Mouse (Mus musculus) heart, adult 9 months (tissue): Measurements from ENCODE around the gene Dlk2.

Experiments used
- DNase-seq, 2 experiments: peaks; one replicate each; pipeline ENCODE4 v3.0.0; 2022; ENCODE audit warnings: low spot score in 2 of 2

The Dlk2 gene

DNA sequence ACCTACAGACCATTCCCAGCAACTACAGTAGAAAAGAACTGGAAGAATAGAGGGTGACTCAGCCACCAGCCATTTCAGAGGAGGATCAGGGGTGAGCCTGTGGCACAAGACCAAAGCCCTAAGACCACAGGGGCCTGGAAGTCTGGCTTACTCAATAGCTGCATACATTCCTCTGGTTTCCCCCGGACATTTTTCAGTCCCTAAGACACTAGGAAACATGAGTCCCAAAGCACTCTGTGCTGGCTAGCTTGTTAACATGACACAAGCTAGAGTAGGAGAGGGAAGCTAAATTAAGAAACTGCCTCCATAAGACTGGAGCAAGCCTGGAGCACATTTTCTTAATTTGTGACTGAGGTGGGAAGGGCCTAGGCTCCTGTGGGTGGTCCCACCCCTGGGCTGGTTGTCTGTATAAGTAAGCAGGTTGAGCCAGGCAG, 23.4 kb upstream of the Dlk2 start:
- no peak for DNase-seq

DNA sequence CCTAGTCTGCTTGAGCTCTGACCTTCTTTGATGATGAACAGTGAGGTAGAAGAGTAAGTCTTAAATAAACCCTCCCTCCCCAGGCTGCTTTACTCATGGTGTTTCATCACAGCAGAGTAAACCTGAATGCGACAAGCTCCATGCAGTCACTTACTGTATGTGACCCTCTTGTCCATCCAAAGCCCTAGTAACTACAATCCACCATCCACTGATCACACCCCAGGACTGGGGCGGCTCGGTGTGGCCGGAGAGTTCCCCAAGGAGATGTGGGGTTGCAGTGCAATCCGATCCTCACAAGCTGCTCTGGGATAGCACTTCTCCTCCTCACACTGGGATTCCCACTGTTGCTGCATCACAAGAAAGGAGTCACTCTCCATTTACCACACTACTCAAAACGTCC, 22.8 kb upstream of the Dlk2 start:
- DNase-seq = no peak

DNA sequence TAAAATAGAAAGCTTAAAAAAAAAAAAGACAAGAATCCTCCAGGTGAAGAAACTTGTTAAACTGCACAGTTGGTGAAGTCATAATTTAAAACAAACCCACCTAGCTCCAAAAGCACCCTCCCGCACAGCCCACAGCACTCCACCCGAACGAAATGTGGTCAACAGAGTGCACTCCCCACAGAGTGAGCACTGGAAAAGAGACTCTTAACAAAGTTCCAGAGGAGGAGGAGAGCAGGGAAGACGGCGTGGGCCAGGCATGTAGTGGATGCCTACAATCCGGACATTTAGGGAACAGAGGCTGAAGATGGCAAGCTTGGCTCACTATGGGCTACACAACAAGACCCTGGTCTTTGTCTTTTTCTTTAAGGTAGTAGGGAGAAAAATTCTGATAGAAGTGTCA, 22.2 kb upstream of the Dlk2 start:
- no peak for DNase-seq

DNA sequence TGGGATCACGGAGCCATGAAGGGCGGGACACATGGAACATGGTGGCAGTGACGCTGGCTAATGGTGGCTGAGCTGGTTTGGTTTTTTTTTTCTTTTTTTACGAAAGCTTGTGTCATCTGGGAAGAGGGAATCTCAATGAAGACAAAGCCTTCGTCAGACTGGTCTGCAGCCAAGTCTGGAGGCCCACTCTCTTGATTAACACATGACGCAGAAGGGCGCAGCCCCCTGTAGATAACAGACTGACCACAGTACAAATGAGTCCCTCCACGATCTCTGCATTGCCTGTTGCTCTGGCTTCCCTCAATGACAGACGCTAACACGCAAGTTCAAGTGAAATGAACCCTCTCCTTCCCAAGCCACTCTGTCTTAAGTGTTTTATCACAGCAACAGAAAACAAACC, 21.7 kb upstream of the Dlk2 start:
- DNase-seq = no peak

DNA sequence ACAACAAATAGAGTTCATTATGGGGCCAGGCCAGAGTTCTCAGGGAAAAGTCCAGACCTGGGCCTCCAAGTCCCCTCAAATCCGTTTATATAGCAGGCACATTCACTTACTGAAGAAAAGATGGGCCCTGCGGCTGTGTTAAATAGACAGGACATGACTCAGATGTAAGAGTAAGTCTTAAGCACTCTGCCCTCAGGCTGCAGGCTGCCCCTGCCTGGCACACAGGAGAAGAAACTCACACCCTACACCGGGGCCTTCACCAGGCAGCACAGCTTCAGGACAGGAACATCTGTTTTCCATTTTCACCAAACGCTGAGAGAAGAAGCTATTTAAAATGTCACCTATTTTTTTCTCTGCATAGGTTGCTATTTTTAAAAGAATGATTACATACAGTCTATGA, 19.6 kb upstream of the Dlk2 start:
- no peak for DNase-seq

DNA sequence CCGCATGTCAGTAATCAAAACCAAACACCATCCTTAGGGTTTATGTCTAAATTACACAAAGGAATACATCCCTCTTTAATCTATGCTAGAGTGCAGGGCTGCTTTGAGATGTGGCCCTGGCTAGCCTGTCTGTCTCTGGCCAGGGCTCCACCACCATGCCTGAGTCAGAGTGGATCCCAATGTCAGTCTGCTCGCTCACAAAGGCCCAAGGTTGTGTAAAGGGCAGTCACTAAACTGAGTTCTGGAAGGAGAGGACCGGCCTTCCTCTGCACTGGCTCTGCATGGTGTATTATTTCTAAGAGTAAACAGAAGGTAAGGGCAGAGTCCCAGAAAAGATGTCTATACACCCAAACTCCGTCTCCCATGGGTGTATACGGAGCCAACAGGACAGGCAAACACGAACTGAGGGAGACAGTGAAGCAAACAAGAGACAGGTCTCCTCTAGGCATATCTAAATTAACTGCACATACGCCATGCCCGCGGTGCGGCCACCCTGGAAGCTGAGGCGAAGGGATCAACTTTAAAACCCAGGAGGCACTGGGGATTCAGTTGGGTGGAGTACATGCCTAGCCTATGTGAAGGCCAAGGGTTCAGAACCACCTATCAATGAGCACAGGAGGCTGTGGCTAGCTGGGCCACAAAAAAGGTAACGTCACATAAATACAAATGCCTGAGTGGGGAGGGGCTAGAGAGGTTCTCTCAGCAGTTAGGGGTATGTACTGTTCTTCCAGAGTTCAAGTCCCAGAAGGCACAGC, 19.0 kb upstream of the Dlk2 start:
- no peak for DNase-seq

DNA sequence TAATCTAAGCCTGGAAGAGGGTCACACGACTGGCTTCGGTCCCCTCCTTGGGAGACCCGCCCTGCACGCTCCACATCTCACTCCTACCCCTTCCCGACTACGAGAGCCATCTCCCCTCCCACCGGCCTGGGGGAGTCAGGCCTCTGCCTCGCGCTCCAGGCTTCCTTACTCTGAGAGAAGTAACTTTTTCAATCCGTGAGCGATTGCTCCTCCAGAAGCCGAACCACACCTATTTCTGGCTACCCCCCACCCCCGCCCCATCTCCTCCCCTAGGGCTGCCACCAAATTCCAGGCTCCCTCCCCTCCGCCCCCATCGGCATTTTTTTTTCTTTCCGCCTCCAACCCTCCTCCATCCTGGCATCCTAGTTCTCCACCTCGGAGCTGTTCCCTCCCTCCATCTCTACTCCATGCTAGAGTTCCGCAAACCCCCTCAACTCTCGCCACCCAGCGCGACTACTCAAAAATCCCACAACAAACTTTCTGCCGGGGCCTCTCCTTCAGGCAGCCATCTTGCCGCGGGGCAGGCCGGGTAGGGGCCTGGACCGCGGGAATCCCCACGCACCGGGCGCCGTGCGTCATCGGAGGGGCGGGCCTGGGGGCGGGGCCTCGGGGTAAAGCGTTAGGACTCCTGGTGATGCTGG, 14.6 kb upstream of the Dlk2 start, which contains the start of gene Tjap1:
Gene Tjap1, minus strand, starts transcription at position 544 of the 641 bp plus-strand sequence.
- DNase-seq = peak; percentile 82 to 84

DNA sequence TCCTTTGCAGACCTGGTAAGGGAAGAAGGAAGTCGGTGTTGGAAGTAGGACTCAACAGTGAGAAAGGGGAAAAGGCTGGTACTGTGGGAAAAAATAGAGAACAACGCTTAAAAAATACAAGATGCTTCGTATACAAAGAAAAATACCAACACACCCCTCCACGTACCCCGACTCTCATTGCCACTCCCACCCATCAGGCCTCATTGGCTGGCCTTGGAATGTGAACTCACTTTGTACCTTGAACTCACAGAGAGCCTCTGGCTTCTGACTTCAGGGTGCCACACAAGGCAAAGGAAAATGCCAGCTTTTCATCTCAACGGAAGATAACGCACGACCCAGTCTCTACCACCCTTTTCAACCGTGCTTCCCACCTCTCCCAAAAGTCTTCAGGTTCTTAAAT, 14.1 kb upstream of the Dlk2 start:
- no peak for DNase-seq

DNA sequence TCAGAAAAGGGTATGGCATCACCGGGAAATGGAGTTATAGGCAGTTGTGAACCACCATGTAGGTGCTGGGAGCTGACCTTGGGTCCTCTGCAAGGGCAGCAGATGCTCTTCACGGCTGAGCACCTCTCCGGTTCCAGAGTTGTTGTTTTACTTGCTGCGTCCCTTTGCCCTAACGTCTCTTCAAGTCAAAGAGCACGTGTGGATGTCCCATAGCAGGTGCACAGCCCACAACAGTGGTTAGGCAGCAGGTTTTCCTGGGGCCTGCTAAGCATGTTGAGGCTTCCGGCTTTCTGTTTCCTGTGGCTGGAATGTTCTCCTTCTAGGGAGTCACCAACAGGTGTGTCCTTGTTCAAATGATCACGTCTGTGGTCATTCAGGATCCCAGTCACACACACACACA, 13.3 kb upstream of the Dlk2 start:
- no peak for DNase-seq

DNA sequence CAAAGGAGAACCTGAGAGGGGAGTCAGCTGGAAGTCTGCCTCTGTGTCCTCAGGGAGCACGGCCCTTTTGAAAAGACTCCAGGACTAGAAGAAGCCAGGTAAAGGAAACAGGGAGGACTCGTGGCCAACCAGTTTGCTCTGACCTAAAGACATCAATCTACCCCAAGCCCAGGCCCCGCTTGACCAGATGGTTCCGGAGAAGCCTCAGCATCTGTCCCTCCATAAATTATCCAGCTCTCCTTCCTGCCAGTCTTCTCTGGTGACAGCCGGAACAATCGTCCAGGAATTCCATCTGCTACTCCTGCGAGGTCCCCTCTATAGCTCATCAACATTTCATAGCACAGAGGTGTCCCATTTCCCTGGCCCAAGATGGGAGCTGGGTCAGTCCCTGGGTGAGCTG, 12.6 kb upstream of the Dlk2 start:
- no peak for DNase-seq

DNA sequence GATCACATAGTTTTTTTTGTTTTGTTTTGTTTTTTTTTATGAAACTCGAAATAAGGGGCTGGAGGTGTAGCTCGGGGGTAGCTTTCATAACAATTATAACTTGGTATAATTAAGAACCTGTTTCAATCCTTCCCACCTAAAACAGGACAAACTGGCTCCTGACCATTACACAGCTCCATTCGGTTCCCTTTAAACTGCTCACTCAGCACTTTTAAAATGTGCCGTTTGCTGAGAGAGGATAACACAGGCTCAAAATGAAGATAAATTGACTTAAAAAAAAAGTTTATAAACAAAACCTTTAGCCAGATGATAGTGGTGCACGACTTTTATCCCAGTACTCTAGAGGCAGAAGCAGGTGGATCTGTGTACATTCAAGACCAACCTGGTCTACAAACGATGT, 11.8 kb upstream of the Dlk2 start:
- no peak for DNase-seq

DNA sequence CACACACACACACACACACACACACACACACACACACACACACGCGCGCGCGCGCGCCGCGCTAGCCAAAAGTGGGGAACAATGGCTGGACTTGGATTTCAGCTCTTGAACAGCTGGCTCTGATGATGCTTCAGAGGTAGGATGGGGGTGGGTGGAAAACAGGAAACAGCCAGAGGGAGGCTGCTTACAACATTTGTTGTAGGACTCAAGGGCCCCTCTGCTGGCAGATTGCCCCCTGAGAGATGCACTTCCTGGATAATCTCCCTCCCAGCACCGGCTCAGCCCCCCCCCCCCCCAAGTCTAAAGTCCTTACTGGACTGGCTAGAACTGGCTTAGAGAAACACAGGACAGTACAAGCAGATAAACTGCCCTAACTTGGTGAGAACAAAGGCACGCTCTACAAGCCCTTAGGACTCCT, 9.5 kb upstream of the Dlk2 start:
- DNase-seq = peak; percentile 68 to 86

DNA sequence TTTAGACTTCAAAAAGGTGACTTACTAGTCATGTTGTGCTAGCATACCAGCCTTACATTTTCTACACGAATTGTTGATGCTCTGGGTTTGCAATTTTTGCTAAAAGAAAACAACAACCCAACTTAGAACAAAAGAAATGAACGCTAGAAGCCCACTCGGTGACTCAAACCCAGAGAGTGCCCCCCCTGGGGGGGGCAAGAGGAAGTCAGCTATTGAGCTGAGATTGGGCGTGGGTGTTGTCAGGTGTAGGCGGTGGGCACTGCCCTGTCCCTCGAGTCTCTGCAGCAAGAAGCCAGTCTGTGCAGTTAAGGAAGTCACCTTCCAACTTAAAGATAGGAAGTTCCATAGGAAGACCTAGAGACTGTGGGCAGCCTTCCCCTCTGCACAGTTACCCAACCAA, 620 bp upstream of the Dlk2 start:
- no peak for DNase-seq

DNA sequence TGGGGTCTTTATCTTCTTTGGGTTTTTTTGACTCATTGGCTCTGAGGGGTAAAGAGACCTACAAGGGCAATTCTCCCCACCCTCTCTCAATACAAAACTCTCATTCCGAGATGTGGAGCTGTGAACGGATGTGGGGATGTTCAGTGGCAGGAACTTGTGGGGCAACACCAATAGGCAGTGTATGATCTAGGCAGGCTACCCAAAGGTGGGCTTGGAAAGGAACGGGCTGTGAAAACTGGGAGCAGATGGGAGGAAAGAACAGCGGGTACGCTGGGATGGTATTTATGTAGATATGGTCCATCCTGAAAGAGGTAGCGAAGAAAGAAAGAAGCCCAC, 225 bp upstream of the Dlk2 start:
- no peak for DNase-seq

DNA sequence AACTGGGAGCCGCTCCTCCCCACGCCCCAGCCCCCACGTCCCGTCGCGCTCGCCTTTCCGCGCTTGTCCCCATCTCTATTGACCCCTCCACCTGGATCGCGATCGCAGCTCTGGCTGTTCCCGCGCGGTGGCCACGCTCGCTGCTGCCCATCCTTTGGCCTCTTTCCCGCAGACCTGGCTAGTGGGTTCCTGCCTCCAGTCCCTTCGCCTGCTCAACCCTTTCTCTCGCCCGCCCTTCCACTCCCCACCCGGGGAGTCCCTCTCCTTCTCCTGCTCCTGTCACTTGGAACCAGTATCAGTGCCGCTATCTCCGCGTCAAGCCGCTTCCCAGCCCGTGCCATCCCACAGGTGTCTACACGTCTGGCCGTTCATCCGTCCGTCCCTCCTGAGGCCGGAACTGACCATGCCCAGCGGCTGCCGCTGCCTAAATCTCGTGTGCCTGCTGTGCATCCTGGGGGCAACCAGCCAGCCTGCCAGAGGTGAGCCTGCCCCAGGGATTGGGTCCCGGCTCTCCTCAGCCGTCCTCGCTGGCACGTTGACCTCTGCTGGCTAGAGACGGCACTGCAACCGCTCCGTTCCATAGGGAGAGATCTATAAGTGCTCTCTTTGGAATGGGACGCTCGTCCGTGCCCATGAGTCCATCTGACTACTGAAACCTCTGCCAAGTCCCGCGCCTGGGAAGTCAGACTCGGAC, 1.1 kb downstream of the Dlk2 start:
- peak; percentile 65 to 74 for DNase-seq

DNA sequence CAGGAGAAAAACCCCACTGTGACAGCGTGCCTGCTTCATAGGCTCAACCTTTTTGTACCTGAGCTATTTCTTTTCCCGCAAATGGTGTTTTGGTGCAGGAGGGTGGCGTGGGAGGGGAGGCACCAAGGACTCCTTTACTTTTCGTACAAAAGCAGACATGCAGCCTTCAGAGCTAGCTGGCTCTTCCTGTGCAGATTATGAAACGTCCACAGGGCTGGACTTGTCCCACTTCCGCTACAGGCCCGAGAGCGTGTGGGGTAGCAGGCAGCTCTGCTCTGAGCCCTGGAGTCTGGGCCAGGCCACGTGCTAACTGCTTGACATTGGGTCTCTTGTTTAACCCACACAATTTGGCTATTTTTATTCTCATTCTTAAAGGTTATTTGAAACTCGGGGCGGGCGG, 4.7 kb downstream of the Dlk2 start:
- no peak for DNase-seq

DNA sequence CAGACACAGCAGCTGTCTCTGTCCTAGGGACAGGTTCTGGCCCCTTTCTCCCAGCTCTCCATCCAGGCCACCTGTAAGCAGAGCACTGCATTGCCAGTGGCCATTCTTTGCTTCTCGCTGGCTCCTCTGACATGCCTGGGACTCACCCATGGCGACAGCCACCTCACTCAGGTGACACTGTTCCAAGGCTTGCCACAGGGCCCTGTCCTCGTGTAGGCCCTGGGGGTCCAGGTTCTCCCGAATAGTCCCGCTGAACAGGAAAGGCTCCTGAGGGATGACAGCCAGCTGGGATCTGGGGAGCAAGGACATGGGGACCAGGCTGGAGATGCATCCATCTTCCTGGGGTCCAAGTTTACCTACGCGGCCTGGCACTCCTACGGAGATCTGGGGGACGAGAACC, 7.0 kb downstream of the Dlk2 start:
- no peak for DNase-seq

DNA sequence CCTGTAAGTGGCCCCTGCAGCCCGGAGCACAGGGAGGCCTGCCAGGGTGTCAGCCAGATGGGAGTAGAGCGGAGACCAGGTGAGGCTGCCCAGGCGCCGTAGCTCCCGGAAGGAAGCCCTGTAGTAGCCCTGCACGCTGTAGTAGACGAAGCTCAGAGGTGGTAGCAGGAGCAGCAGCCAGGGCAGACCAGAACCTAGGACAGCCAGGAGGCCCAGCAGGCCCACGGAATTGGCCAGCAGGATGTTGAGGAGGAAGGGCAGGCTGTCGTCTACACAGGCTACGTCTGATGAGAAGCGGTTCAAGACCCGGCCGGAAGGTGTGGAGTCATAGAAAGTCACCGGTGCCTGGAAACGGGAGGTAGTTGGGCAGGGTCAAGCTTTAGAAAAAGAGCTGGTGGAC, 9.7 kb downstream of the Dlk2 start:
- DNase-seq = no peak

DNA sequence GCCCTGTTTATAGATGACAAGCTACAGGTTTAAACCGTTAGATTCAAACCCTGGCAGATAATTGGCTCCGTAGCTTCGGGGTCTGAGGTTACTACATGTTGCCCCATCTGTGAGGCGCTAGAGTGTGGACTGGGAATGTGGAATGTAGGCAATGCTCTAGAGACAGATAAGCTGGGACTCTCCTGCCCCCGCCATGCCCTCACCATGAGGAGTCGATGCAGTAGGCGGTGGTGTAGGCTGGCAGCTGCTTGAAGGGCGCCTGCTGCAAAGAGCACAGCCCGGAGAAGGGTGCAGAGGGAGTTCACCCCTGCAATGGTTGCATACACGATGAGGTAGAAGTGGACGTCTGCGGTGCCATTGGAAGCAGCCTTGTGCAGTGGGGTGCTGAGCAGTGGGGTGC, 12.6 kb downstream of the Dlk2 start:
- no peak for DNase-seq

DNA sequence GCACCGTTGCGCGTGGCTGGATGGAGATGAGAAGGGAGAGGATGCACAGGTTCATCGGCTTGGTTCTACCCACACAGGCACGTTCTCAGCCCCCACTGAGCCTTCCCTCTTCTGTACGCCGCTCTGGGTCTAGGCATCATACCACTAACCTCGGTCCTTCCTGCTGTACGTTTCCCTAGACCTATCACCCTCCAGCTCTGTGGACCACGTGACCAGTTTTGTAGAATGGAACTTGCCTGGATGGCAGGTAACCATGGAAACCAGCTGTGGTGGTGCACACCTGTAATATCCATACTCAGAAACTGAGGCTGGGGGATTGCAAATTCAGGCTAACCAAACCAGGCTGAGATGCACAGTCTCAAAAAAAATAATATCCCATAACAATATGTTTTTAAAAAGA, 13.3 kb downstream of the Dlk2 start:
- no peak for DNase-seq

DNA sequence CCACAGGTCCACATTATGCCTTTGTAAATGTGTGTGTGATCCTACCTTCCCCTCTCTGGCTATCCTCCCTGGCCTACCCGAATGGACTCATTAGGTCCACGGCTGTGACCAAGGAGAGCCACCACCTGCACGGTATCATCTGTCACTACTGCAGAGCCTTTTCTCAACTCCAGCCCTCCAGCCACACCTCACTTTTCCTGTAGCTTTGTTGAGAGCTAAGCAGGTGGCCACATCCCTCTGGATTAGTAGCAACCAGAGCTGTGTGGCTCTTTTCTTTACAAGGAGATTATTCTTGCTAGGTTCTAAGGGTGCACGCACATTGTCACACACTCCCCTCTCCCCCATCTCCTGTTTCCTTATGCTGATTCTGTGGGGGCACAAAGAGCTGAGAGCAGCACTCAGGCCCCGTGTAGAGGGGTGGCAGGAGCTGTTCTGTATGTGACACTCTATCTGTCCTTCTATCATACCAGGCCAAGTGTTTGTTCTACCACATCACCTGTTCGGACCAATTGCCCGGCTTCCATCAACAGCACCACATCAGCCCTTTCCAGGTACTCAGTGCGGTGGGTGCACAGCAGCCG, 16.0 kb downstream of the Dlk2 start:
- no peak for DNase-seq

DNA sequence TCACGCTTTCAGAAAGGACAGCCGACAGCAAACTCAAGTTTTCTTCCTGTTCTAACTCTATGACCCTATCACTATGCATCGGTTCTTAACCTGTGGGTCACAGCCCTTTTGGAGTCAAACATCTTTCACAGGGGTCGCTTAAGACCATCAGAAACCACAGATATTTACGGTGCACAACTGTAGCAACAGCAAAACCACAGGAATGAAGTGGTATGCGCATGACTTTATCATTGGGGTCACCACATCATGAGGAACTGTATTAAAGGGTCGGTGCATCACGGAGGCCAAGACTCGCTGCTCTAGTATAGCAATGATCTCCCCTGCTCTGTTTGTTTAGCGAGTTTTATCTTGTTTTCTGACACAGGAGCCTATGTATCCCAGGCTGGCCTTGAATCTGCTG, 18.6 kb downstream of the Dlk2 start:
- DNase-seq = no peak

DNA sequence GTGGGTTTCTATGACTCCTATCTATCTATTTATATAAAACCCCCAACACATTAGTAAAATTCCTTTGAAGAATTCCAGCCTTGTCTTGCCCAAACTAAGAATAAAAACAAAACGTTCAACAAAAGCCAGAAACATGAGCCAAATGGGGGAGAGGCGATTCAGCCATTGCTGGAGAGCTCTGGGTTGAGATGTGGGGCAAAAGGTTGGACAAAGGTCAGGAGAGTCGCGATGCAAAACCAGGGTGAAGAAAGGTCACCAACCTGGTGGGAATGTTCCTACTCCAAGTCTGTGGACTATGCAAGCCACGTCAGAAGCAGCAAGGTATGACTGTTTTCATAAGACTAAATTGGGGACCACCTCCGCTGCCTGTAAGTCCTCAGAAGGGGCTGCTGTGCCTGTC, 23.3 kb downstream of the Dlk2 start:
- DNase-seq = no peak
